ENCODE assay signal across 9 mouse cellular contexts in genomic region chr3:28467871-28468285, GRCm38 (mm10).
A peak's percentile ranks its signal among the peaks of the same experiment; 100 is the strongest.
DNase-seq lines count a peak whose midpoint lies in the region; ATAC-seq lines count a peak whose summit lies in the region.
"Had no signal": no experiment of that assay in that cellular context is flagged by ENCODE, and none has a peak within 500 bp of the region (broad histone marks: within the 10 kb centered on the region; RNA-seq: fewer than 3 reads in every experiment).

No protein-coding gene starts in this region.

- H3K36me3 ChIP-seq in kidney, embryonic 16.5 days (ENCODE audit: insufficient read depth, low read length): no peaks in the 10 kb centered on the region
- H3K36me3 ChIP-seq: hindbrain, embryonic 15.5 days had no signal

- no peak overlapping the region for H3K4me2 ChIP-seq in kidney, embryonic 16.5 days (replicated peaks; ENCODE audit: low read depth, low read length)
- H3K4me2 ChIP-seq: hindbrain, embryonic 15.5 days had no signal

- no peaks in the 10 kb centered on the region for H3K4me1 ChIP-seq in kidney, embryonic 16.5 days (ENCODE audit: insufficient read depth, low read length)

- H3K27me3 ChIP-seq in kidney, embryonic 16.5 days (ENCODE audit: insufficient read depth, low read length): no peaks in the 10 kb centered on the region
- H3K27me3 ChIP-seq: hindbrain, embryonic 15.5 days had no signal

- no peak overlapping the region for H3K4me3 ChIP-seq in kidney, embryonic 16.5 days (ENCODE audit: low read length)
- H3K4me3 ChIP-seq: hindbrain, embryonic 15.5 days had no signal

- no peak overlapping the region for H3K9ac ChIP-seq in kidney, embryonic 16.5 days (replicated peaks; ENCODE audit: low read length)
- H3K9ac ChIP-seq: hindbrain, embryonic 15.5 days had no signal

- no peak overlapping the region for H3K27ac ChIP-seq in kidney, embryonic 16.5 days (ENCODE audit: low read length)
- H3K27ac ChIP-seq: hindbrain, embryonic 15.5 days had no signal

- no peaks in the 10 kb centered on the region for H3K9me3 ChIP-seq in kidney, embryonic 16.5 days (ENCODE audit: low read length)
- H3K9me3 ChIP-seq: hindbrain, embryonic 15.5 days had no signal

- 56% methylated on average over 4 of the region's 4 CpGs for WGBS in kidney, embryonic 16.5 days

- peak; percentile 6 for DNase-seq in adrenal gland, postnatal 10 days
- DNase-seq in adrenal gland, adult 8-10 months: no peak
- DNase-seq in kidney, adult 9 months: peak; percentile 5
- peak; percentile 19 for DNase-seq in CD4-positive helper T cell, adult 2 months (ENCODE audit: low read depth, low spot score)
- DNase-seq in urinary bladder, postnatal 14 days (ENCODE audit: low spot score): no peak
- no peak for DNase-seq in layer of hippocampus, adult 18-20 months (ENCODE audit: low spot score in 2 of 2)

- ATAC-seq in kidney, embryonic 16.5 days (ENCODE audit: low FRiP score, low TSS enrichment): no peak
- ATAC-seq in inflammation-experienced regulatory T-cells, adult 6 months: peak; percentile 91

Comparison
In these comparisons a context has a peak if more than half of its experiments do, and no peak if none do; other contexts are left out.
1. DNase-seq: peak in adrenal gland, postnatal 10 days (single experiment), kidney, adult 9 months (single experiment) and CD4-positive helper T cell, adult 2 months (single experiment); none in adrenal gland, adult 8-10 months (single experiment), urinary bladder, postnatal 14 days (single experiment) and layer of hippocampus, adult 18-20 months (0 of 2).